Mouse (Mus musculus) small intestine, adult 2 months (tissue): ENCODE results near the gene Elf5.

ENCODE experiments used
- CTCF ChIP-seq: fragments of 200-500 bp; IDR thresholded peaks from 2 replicates; pipeline ENCODE4 v1.5.1; 2012; ENCODE audit warnings: low read depth, mild to moderate bottlenecking, control low read depth, inconsistent platforms, low read length, moderate library complexity, mixed read lengths; ENCODE audit not compliant: insufficient replicate concordance, insufficient read length; ENCODE audit errors: extremely low read depth
- POLR2A ChIP-seq: fragments of 200-500 bp; IDR thresholded peaks from 2 replicates; pipeline ENCODE4 v1.6.1; 2012; ENCODE audit warnings: low read depth, mild to moderate bottlenecking, control low read depth, inconsistent platforms, low read length, moderate library complexity

GRCm38 (mm10) chr2:103495633-103496418 is 84.3 kb downstream of the Elf5 start:
- TF ChIP-seq POLR2A (no peak), CTCF (no peak)
